Mouse (Mus musculus): ENCODE measurements at regions not wholly inside any gene's neighbourhood (a gene's known extent, or its start where the extent isn't known, plus 50 kb on each side); places are given as distances from the start of the nearest gene placed in this dataset.

DNA sequence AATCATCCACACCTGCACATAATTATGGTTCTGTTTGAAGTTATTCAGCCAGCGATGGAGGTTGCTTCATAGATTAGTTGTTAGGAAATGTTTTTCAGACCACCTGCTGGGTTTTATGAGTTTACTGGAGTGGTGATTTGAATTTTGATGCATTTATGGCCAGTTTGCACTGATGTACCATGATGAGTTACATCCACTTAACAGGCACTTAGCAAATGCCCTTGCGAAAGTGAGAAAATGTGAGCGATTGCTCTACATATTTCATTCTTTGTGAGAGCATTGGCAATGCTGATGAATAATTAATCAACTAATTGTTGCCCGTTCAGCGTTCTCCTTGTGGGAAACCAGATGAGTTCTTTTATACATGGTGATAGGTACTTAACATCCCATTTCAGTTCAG, 164.7 kb downstream of the 1700017N19Rik start:
- no peak for ATAC-seq (ENCODE audit: low FRiP score, low TSS enrichment)
- Histone ChIP-seq H3K27me3 (ENCODE audit: insufficient read depth, low read length) (no peaks in the 10 kb centered on the region), H3K36me3 (ENCODE audit: insufficient read depth, low read length) (no peaks in the 10 kb centered on the region), H3K9me3 (ENCODE audit: low read length) (no peaks in the 10 kb centered on the region), H3K4me1 (ENCODE audit: insufficient read depth, low read length) (no peaks in the 10 kb centered on the region), H3K4me2 (replicated peaks; ENCODE audit: low read depth, low read length) (no peak overlapping the region), H3K4me3 (ENCODE audit: low read length) (no peak overlapping the region), H3K27ac (ENCODE audit: low read length) (no peak overlapping the region), H3K9ac (replicated peaks; ENCODE audit: low read length) (no peak overlapping the region)
- 82% methylated on average over 5 of the region's 5 CpGs for WGBS

DNA sequence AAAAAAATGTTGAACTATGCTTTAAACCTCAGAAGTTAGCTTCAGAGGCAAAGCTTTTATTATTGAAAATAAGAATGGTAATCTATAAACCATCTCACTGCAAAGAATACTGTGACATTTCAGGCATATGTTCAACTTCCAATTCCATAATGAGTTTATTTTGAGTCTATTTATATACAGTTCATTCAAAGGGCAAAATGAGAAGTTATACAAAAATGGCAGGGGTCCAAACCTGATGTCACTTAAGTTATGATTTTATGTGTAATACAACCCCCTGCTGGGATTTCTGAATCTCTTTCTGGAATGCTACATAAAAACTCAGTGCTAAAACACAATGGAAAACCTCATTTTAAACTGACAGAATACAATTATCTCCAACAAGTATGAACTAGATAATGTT, 184.0 kb downstream of the 1700017N19Rik start:
- H3K9me3 ChIP-seq (ENCODE audit: low read length): no peaks in the 10 kb centered on the region
- H3K27ac ChIP-seq (ENCODE audit: low read length): no peak overlapping the region

DNA sequence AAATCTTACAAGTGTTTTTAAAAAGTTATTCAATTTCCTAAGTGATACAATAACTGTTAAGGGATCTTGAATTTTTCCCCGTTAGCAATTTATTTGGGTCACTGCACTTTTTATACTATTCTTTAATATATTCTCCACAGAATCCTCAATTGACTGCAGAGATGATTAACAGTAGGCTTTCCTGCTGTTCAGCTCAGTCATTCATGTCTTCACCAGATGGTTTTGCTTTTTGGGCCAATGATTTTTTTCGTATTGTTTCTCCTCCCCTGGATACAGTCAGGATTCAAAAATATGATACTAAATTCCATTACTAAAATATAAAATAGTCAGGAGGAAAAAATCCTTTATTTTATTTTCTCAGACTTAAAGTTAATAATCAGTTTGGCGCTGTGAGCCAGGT, 201.9 kb downstream of the 1700017N19Rik start:
- Histone ChIP-seq H3K9ac (replicated peaks; ENCODE audit: low read length) (no peak overlapping the region), H3K4me1 (ENCODE audit: insufficient read depth, low read length) (no peaks in the 10 kb centered on the region), H3K27ac (ENCODE audit: low read length) (no peak overlapping the region), H3K27me3 (ENCODE audit: insufficient read depth, low read length) (no peaks in the 10 kb centered on the region), H3K36me3 (ENCODE audit: insufficient read depth, low read length) (no peaks in the 10 kb centered on the region), H3K9me3 (ENCODE audit: low read length) (no peaks in the 10 kb centered on the region), H3K4me2 (replicated peaks; ENCODE audit: low read depth, low read length) (no peak overlapping the region), H3K4me3 (ENCODE audit: low read length) (no peak overlapping the region)
- no peak for ATAC-seq (ENCODE audit: low FRiP score, low TSS enrichment)
- 65% methylated on average over 3 of the region's 3 CpGs for WGBS

More for the DNA sequence above, 184.0 kb downstream of the 1700017N19Rik start:
- Histone ChIP-seq H3K4me2 (replicated peaks; ENCODE audit: low read depth, low read length) (no peak overlapping the region), H3K4me3 (ENCODE audit: low read length) (no peak overlapping the region), H3K27me3 (ENCODE audit: insufficient read depth, low read length) (no peaks in the 10 kb centered on the region), H3K36me3 (ENCODE audit: insufficient read depth, low read length) (no peaks in the 10 kb centered on the region), H3K9ac (replicated peaks; ENCODE audit: low read length) (no peak overlapping the region), H3K4me1 (ENCODE audit: insufficient read depth, low read length) (no peaks in the 10 kb centered on the region)
- ATAC-seq (ENCODE audit: low FRiP score, low TSS enrichment): no peak

DNA sequence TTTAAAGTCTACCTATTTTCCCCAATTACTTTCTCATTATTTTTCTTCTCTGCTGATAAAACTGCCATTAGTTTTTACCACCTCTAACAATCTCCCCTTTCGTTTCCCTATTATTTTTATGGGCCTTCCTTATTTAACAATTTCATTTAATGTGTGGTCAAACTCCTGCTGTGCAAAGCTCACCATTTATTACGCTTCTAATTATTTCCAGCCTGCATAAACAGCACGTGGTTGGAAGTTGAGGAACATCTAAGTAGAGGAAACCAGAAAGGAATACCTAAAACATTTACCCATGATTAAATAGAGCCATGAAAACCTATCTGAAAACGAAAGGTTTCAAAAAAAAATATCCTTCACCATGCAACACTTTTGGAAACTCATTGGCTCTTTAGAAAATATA, 202.3 kb downstream of the 1700017N19Rik start:
- Histone ChIP-seq H3K36me3 (ENCODE audit: insufficient read depth, low read length) (no peaks in the 10 kb centered on the region), H3K9me3 (ENCODE audit: low read length) (no peaks in the 10 kb centered on the region), H3K27me3 (ENCODE audit: insufficient read depth, low read length) (no peaks in the 10 kb centered on the region), H3K4me3 (ENCODE audit: low read length) (no peak overlapping the region), H3K4me2 (replicated peaks; ENCODE audit: low read depth, low read length) (no peak overlapping the region), H3K27ac (ENCODE audit: low read length) (no peak overlapping the region), H3K9ac (replicated peaks; ENCODE audit: low read length) (no peak overlapping the region), H3K4me1 (ENCODE audit: insufficient read depth, low read length) (no peaks in the 10 kb centered on the region)
- no peak for ATAC-seq (ENCODE audit: low FRiP score, low TSS enrichment)
- WGBS: 54% methylated on average over 4 of the region's 4 CpGs

DNA sequence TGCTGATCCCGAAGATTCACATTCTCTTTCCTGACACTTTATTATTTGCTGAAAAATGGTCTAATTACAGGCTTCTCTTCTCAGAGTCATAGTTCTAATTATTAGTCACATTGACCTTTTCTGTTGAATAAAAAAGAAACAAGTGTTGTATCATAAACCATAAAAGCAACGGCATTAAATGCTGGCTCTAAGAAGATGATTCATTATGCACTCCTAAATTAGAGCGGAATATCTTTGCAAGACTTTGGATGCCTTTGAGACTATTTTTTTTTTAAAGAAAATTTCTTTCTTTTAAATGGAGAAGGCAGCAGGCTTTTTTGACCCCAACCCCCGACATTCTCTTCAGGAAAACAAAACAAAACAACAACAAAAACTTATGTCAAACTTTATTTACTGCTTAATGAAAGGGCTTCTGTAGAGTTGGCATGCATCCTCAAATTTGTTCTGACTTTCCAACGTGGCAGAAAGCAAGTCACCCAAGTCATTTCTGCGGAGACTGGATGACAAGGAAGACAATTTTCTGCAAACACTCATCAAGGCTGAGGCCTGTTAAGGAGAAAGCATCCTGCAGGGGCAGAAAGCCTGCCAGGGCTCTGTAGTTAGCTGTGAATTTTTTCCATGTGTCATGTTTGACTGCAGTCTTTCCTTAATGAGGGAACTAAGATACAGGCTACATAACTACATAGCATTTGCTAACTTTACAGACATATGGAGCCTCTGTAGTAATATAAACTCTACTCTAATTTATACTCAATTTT, 205.1 kb downstream of the 1700017N19Rik start:
- Histone ChIP-seq H3K36me3 (ENCODE audit: insufficient read depth, low read length) (no peaks in the 10 kb centered on the region), H3K4me2 (replicated peaks; ENCODE audit: low read depth, low read length) (no peak overlapping the region), H3K27ac (ENCODE audit: low read length) (no peak overlapping the region), H3K27me3 (ENCODE audit: insufficient read depth, low read length) (no peaks in the 10 kb centered on the region), H3K9ac (replicated peaks; ENCODE audit: low read length) (no peak overlapping the region), H3K4me3 (ENCODE audit: low read length) (no peak overlapping the region), H3K4me1 (ENCODE audit: insufficient read depth, low read length) (no peaks in the 10 kb centered on the region), H3K9me3 (ENCODE audit: low read length) (no peaks in the 10 kb centered on the region)
- 60% methylated on average over 6 of the region's 6 CpGs for WGBS
- no peak for ATAC-seq (ENCODE audit: low FRiP score, low TSS enrichment)

DNA sequence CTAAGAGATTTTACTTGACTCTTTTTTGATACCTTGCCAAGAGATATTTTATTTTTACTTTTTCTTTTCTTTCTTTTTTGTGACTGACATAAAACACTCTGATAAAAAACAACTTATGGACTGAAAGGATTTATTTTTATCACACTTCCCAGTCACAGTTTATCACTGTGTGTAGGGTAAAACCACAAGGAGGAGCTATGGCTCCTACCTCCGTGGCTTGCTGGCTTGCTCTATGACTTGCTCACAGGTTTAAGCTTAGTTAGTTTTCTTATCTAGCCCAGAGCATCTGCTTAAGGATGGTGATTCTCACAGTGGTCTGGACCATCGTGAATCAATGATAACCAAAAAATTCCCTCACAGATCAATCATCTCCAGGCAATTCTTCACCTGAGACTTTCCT, 221.4 kb downstream of the 1700017N19Rik start:
- 64% methylated on average over 2 of the region's 2 CpGs for WGBS
- ATAC-seq (ENCODE audit: low FRiP score, low TSS enrichment): no peak
- Histone ChIP-seq H3K4me2 (replicated peaks; ENCODE audit: low read depth, low read length) (no peak overlapping the region), H3K4me1 (ENCODE audit: insufficient read depth, low read length) (no peaks in the 10 kb centered on the region), H3K27ac (ENCODE audit: low read length) (no peak overlapping the region), H3K36me3 (ENCODE audit: insufficient read depth, low read length) (no peaks in the 10 kb centered on the region), H3K4me3 (ENCODE audit: low read length) (no peak overlapping the region), H3K9me3 (ENCODE audit: low read length) (no peaks in the 10 kb centered on the region), H3K27me3 (ENCODE audit: insufficient read depth, low read length) (no peaks in the 10 kb centered on the region), H3K9ac (replicated peaks; ENCODE audit: low read length) (no peak overlapping the region)

DNA sequence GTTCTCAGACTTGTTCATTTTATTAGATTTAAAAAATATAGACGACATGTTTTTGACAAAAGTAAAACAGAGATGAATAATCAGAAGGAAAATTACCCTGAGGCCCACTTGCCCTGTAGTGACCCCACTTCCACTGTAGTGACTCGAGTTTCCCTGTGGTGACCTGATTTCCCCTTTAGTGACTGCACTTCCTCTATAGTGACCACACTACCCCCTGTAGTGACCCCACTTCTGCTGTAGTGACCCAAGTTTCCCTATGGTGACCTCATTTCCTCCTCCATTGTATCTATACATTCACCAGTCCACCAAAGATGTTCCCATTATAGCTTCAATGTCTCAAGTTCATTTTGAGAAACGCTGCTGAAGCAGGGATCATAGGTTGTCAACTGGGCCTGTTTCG, 244.5 kb downstream of the 1700017N19Rik start:
- Histone ChIP-seq H3K4me2 (replicated peaks; ENCODE audit: low read depth, low read length) (no peak overlapping the region), H3K36me3 (ENCODE audit: insufficient read depth, low read length) (no peaks in the 10 kb centered on the region), H3K4me1 (ENCODE audit: insufficient read depth, low read length) (no peaks in the 10 kb centered on the region), H3K27ac (ENCODE audit: low read length) (no peak overlapping the region), H3K9me3 (ENCODE audit: low read length) (no peaks in the 10 kb centered on the region), H3K4me3 (ENCODE audit: low read length) (no peak overlapping the region), H3K9ac (replicated peaks; ENCODE audit: low read length) (no peak overlapping the region), H3K27me3 (ENCODE audit: insufficient read depth, low read length) (no peaks in the 10 kb centered on the region)
- no peak for ATAC-seq (ENCODE audit: low FRiP score, low TSS enrichment)
- WGBS: 62% methylated on average over 4 of the region's 4 CpGs

DNA sequence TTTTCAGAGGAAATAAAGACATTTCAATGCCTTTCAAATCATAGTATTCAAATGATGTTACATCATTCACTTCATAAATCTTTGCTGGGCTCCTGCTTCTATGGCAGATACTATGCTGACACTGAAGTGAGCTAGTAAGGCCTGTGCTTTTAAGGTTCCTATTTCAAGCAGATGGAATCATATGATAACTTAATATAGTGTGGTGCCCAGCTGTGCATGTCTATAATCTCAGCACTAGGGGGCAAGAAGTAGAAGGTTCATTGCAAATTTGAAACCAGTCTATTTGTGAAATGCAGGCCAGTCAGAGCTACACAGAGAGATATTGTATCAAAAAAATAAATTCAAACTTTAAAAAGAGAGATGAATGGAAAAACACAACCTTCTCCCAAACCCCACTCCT, 262.9 kb downstream of the 1700017N19Rik start:
- H3K9ac ChIP-seq (replicated peaks; ENCODE audit: low read length): no peak overlapping the region

DNA sequence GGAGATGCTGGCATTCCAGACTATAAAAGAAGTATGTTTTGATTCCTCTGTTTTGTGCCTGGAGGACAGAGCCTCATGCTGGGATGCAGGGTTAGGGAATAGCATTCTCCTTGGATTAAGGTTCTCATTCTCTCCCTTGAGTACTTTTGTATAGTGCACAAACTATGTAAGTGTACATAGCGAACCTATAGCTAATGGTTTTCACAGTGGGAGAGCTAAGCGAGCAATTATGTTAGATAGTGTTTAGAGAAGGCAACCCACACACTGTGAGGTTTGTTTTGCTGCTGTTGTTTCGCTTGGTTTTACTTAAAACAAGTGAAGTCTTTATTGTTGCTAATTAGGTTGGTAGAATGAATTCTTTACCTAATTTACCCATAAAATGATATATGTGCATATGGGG, 266.2 kb downstream of the 1700017N19Rik start:
- H3K4me1 ChIP-seq (ENCODE audit: insufficient read depth, low read length): no peaks in the 10 kb centered on the region
- 85% methylated on average over 3 of the region's 3 CpGs for WGBS
- H3K27ac ChIP-seq (ENCODE audit: low read length): no peak overlapping the region
- H3K9me3 ChIP-seq (ENCODE audit: low read length): no peaks in the 10 kb centered on the region
- H3K9ac ChIP-seq (replicated peaks; ENCODE audit: low read length): no peak overlapping the region
- H3K36me3 ChIP-seq (ENCODE audit: insufficient read depth, low read length): no peaks in the 10 kb centered on the region
- H3K4me3 ChIP-seq (ENCODE audit: low read length): no peak overlapping the region
- no peaks in the 10 kb centered on the region for H3K27me3 ChIP-seq (ENCODE audit: insufficient read depth, low read length)
- no peak for ATAC-seq (ENCODE audit: low FRiP score, low TSS enrichment)
- H3K4me2 ChIP-seq (replicated peaks; ENCODE audit: low read depth, low read length): no peak overlapping the region

More for the DNA sequence above, 262.9 kb downstream of the 1700017N19Rik start:
- no peaks in the 10 kb centered on the region for H3K4me1 ChIP-seq (ENCODE audit: insufficient read depth, low read length)
- no peak overlapping the region for H3K27ac ChIP-seq (ENCODE audit: low read length)
- no peak overlapping the region for H3K4me3 ChIP-seq (ENCODE audit: low read length)
- H3K27me3 ChIP-seq (ENCODE audit: insufficient read depth, low read length): no peaks in the 10 kb centered on the region
- no peaks in the 10 kb centered on the region for H3K9me3 ChIP-seq (ENCODE audit: low read length)
- no peaks in the 10 kb centered on the region for H3K36me3 ChIP-seq (ENCODE audit: insufficient read depth, low read length)
- H3K4me2 ChIP-seq (replicated peaks; ENCODE audit: low read depth, low read length): no peak overlapping the region
- no peak for ATAC-seq (ENCODE audit: low FRiP score, low TSS enrichment)

DNA sequence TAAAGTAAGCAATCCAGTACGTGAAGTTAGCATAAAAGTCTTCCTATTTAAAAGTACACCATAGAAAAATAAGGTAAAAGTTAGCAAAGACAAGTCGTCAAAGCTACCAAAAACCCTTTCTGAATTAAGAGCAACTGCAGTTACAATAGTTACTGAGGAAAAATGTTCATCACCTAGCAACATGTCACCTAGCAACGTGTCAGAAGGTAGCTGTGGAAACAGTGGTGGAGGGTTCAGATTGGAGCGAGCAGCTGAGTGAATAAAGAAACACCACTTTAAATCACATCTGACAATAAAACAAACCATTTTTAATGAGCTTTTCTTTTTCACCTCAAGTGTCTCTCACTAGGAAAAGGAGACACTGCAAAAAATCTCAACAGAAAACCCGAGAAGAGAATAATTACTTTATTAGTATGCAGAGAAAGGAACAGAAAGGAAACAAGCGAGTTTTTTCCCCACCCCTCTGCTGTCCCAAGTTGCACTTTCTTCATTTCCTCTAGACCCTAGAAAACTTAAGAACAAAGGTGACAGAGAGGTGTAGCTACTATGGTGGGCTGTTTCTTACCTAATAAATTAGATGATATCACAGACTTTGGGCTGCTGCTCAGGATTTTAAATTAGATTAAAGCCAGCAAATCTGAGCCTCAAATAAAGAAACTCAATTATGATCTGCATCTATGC, 275.4 kb downstream of the 1700017N19Rik start:
- Histone ChIP-seq H3K9ac (replicated peaks; ENCODE audit: low read length) (no peak overlapping the region), H3K27ac (ENCODE audit: low read length) (no peak overlapping the region), H3K27me3 (ENCODE audit: insufficient read depth, low read length) (no peaks in the 10 kb centered on the region), H3K4me2 (replicated peaks; ENCODE audit: low read depth, low read length) (no peak overlapping the region), H3K4me3 (ENCODE audit: low read length) (no peak overlapping the region), H3K9me3 (ENCODE audit: low read length) (no peaks in the 10 kb centered on the region), H3K4me1 (ENCODE audit: insufficient read depth, low read length) (no peaks in the 10 kb centered on the region), H3K36me3 (ENCODE audit: insufficient read depth, low read length) (no peaks in the 10 kb centered on the region)
- WGBS: 35% methylated on average over 6 of the region's 6 CpGs
- no peak for ATAC-seq (ENCODE audit: low FRiP score, low TSS enrichment)

Measured in kidney, embryonic 16.5 days (tissue).